Mouse (Mus musculus): Measurements from ENCODE around the gene Rps6ka5. TPM values are rescaled to one million over a fixed set of nuclear protein-coding genes. Genes with fewer than 3 reads are reported as not detected.

The Rps6ka5 gene
- total and polyA plus RNA-seq, 2 experiments from 2014 or later, result 6.2 to 10.5 TPM

- ATAC-seq, result no peak
- Histone ChIP-seq H3K4me1 (ENCODE audit: insufficient read depth, low read length) (0 out of 2 replicates have a peak, but pooled peaks cover 4% of the 10 kb centered on the region), H3K27me3 (ENCODE audit: insufficient read depth, low read length) (no peaks in the 10 kb centered on the region), H3K9ac (replicated peaks; ENCODE audit: low read length) (no peak overlapping the region), H3K27ac (no peak overlapping the region), H3K36me3 (ENCODE audit: insufficient read depth, low read length) (peaks cover 22% of the 10 kb centered on the region), H3K9me3 (ENCODE audit: low read length) (no peaks in the 10 kb centered on the region), H3K4me3 (ENCODE audit: low read length) (no peak overlapping the region), H3K4me2 (ENCODE audit: low read depth, low read length) (no peak overlapping the region)
- WGBS, result 86% methylated on average over 3 of the region's 3 CpGs
- TF ChIP-seq CTCF (IDR thresholded peaks at IDR 0.05; ENCODE audit: low read depth), result no peak
- no peak for DNase-seq (ENCODE audit: low spot score)
Observed at GRCm38 (mm10) chr12:100502544-100502943, 224.2 kb downstream of the Rps6ka5 start.

GRCm38 (mm10) chr12:100501261-100501660 lies 225.5 kb downstream of the Rps6ka5 start:
- no peaks in the 10 kb centered on the region for H3K27me3 ChIP-seq (ENCODE audit: insufficient read depth, low read length)

GRCm38 (mm10) chr12:100499469-100499868 lies 227.3 kb downstream of the Rps6ka5 start:
- 88% methylated on average over 13 of the region's 13 CpGs for WGBS
- Histone ChIP-seq H3K9me3 (ENCODE audit: low read length) (no peaks in the 10 kb centered on the region), H3K27me3 (ENCODE audit: insufficient read depth, low read length) (no peaks in the 10 kb centered on the region), H3K4me2 (ENCODE audit: low read depth, low read length) (no peak overlapping the region), H3K4me1 (ENCODE audit: insufficient read depth, low read length) (0 out of 2 replicates have a peak, but pooled peaks cover 4% of the 10 kb centered on the region), H3K4me3 (ENCODE audit: low read length) (no peak overlapping the region), H3K9ac (replicated peaks; ENCODE audit: low read length) (no peak overlapping the region), H3K27ac (no peak overlapping the region), H3K36me3 (ENCODE audit: insufficient read depth, low read length) (peaks cover 46% of the 10 kb centered on the region)
- no peak for TF ChIP-seq CTCF (IDR thresholded peaks at IDR 0.05; ENCODE audit: low read depth)
- DNase-seq (ENCODE audit: low spot score) (no peak), ATAC-seq (no peak)

More at GRCm38 (mm10) chr12:100501261-100501660, 225.5 kb downstream of the Rps6ka5 start:
- ATAC-seq (no peak), DNase-seq (ENCODE audit: low spot score) (no peak)
- TF ChIP-seq CTCF (IDR thresholded peaks at IDR 0.05; ENCODE audit: low read depth), result no peak
- no peaks in the 10 kb centered on the region for H3K9me3 ChIP-seq (ENCODE audit: low read length)
- no peak overlapping the region for H3K9ac ChIP-seq (replicated peaks; ENCODE audit: low read length)
- 83% methylated on average over 4 of the region's 4 CpGs for WGBS
- H3K4me1 ChIP-seq (ENCODE audit: insufficient read depth, low read length), result 0 out of 2 replicates have a peak, but pooled peaks cover 4% of the 10 kb centered on the region
- no peak overlapping the region for H3K4me2 ChIP-seq (ENCODE audit: low read depth, low read length)
- peaks cover 32% of the 10 kb centered on the region for H3K36me3 ChIP-seq (ENCODE audit: insufficient read depth, low read length)
- H3K27ac ChIP-seq, result no peak overlapping the region
- no peak overlapping the region for H3K4me3 ChIP-seq (ENCODE audit: low read length)

Other genes with a start within 250 kb of the Rps6ka5 start
- 45.6 and 51.2 TPM in 2 replicates for gene Ttc7b, start 206.2 kb downstream of the Rps6ka5 start, total RNA-seq (2014; rRNA removed)
- 8.3 and 8.6 TPM in 2 replicates for gene Ttc7b, start 206.2 kb downstream of the Rps6ka5 start, polyA plus RNA-seq (2015; fragmentation: Nextera tagmentation; extraction: Ambion mirVana)
- gene Dglucy, start 52.1 kb upstream of the Rps6ka5 start, total RNA-seq (2014; rRNA removed), result 3.8 and 4.8 TPM in 2 replicates
- gene Dglucy, start 52.1 kb upstream of the Rps6ka5 start, polyA plus RNA-seq (2015; fragmentation: Nextera tagmentation; extraction: Ambion mirVana), result 3.3 and 3.4 TPM in 2 replicates
- 29.5 and 33.1 TPM in 2 replicates for gene Gpr68, start 181.2 kb upstream of the Rps6ka5 start, total RNA-seq (2014; rRNA removed)
- gene Gpr68, start 181.2 kb upstream of the Rps6ka5 start, polyA plus RNA-seq (2015; fragmentation: Nextera tagmentation; extraction: Ambion mirVana), result 6.0 and 8.1 TPM in 2 replicates